Mouse (Mus musculus) intestine, embryonic 15.5 days (tissue): Measurements from ENCODE around the gene Fkbp4. TPM values are rescaled to one million over a fixed set of nuclear protein-coding genes. Genes with fewer than 3 reads are reported as not detected.
"Not testable (repeated sequence)": the region's sequence is repeated elsewhere in the genome, so short reads cannot be mapped to it uniquely, and the experiment has no call there.

ENCODE experiments used
- ATAC-seq: fragments of 200-750 bp; cut with Nextera tagmentation; 2 replicates; pipeline ENCODE4 v1.8.0; 2017; ENCODE audit warnings: moderate TSS enrichment, moderate library complexity
- H3K27ac ChIP-seq: fragments of 300-500 bp; sonication (generic); 2 replicates; pipeline ENCODE4 v1.5.1; 2015; ENCODE audit warnings: mild to moderate bottlenecking, inconsistent platforms
- H3K27me3 ChIP-seq: fragments of 300-500 bp; sonication (generic); replicated peaks from 2 replicates; pipeline ENCODE4 v1.6.1; 2015; ENCODE audit warnings: inconsistent platforms
- H3K36me3 ChIP-seq: fragments of 300-500 bp; sonication (generic); 2 replicates; pipeline ENCODE4 v1.6.1; 2015; ENCODE audit warnings: inconsistent platforms
- H3K4me1 ChIP-seq: fragments of 300-500 bp; sonication (generic); replicated peaks from 2 replicates; pipeline ENCODE4 v1.6.1; 2015; ENCODE audit warnings: inconsistent platforms
- H3K4me2 ChIP-seq: fragments of 300-500 bp; sonication (generic); replicated peaks from 2 replicates; pipeline ENCODE4 v1.6.1; 2015; ENCODE audit warnings: mild to moderate bottlenecking, inconsistent platforms
- H3K4me3 ChIP-seq: fragments of 300-500 bp; sonication (generic); replicated peaks from 2 replicates; pipeline ENCODE4 v1.5.1; 2015; ENCODE audit warnings: inconsistent platforms
- H3K9ac ChIP-seq: fragments of 300-500 bp; sonication (generic); 2 replicates; pipeline ENCODE4 v1.6.1; 2015; ENCODE audit warnings: inconsistent platforms
- H3K9me3 ChIP-seq: fragments of 300-500 bp; sonication (generic); 2 replicates; pipeline ENCODE4 v1.6.1; 2016; ENCODE audit warnings: inconsistent platforms
- WGBS: fragments of 180-500 bp; shearing (Covaris S2); methylation state at CpG from one replicate; pipeline ENCODE4 v1.1.7; 2015; 5-methylcytosine and 5-hydroxymethylcytosine counted together
- polyA plus RNA-seq: library from polyadenylated mRNA; unstranded; fragments of >200 nt; fragmentation: Nextera tagmentation; extraction: Ambion mirVana; gene quantifications from 2 replicates; pipeline ENCODE4 v1.2.1, GENCODE M21; 2015

Fkbp4 gene
- polyA plus RNA-seq, 1 experiment from 2014 or later, result 518 TPM

- Histone ChIP-seq H3K4me1 (no peaks in the 10 kb centered on the region), H3K4me3 (no peak overlapping the region), H3K9ac (no peak overlapping the region), H3K36me3 (peaks cover 40% of the 10 kb centered on the region), H3K27ac (no peak overlapping the region), H3K4me2 (no peak overlapping the region), H3K9me3 (no peaks in the 10 kb centered on the region), H3K27me3 (no peaks in the 10 kb centered on the region)
- no peak for ATAC-seq
- 94% methylated on average over 13 of the region's 13 CpGs for WGBS
Measured at GRCm38 (mm10) chr6:128410305-128410704, 28.2 kb downstream of the Fkbp4 start.

GRCm38 (mm10) chr6:128408544-128409125 lies 29.8 kb downstream of the Fkbp4 start:
- Histone ChIP-seq H3K9me3 (no peaks in the 10 kb centered on the region), H3K9ac (no peak overlapping the region), H3K4me3 (no peak overlapping the region), H3K27me3 (no peaks in the 10 kb centered on the region), H3K4me2 (no peak overlapping the region), H3K36me3 (peaks cover 40% of the 10 kb centered on the region), H3K4me1 (no peaks in the 10 kb centered on the region), H3K27ac (no peak overlapping the region)
- no peak for ATAC-seq
- 84% methylated on average over 7 of the region's 7 CpGs for WGBS

GRCm38 (mm10) chr6:128404708-128405107 lies 33.8 kb downstream of the Fkbp4 start:
- no peak overlapping the region for H3K27ac ChIP-seq
- no peaks in the 10 kb centered on the region for H3K9me3 ChIP-seq
- H3K4me2 ChIP-seq, result no peak overlapping the region
- no peak for ATAC-seq
- 58% methylated on average over 5 of the region's 5 CpGs for WGBS
- H3K4me1 ChIP-seq, result 0 out of 2 replicates have a peak, but pooled peaks cover 7% of the 10 kb centered on the region
- peaks cover 22% of the 10 kb centered on the region for H3K36me3 ChIP-seq
- no peak overlapping the region for H3K9ac ChIP-seq
- H3K4me3 ChIP-seq, result no peak overlapping the region
- no peaks in the 10 kb centered on the region for H3K27me3 ChIP-seq

- Histone ChIP-seq H3K4me3 (peak overlapping the region; percentile 26), H3K4me1 (0 out of 2 replicates have a peak, but pooled peaks cover 7% of the 10 kb centered on the region), H3K36me3 (no peaks in the 10 kb centered on the region), H3K9me3 (no peaks in the 10 kb centered on the region), H3K9ac (peak overlapping the region; percentile 34), H3K4me2 (peak overlapping the region; percentile 56), H3K27ac (peak overlapping the region; percentile 27; the same call in 1 of the 2 replicates), H3K27me3 (no peaks in the 10 kb centered on the region)
- 18% methylated on average over 19 of the region's 21 CpGs for WGBS
- peak; percentile 71 for ATAC-seq
Measured at GRCm38 (mm10) chr6:128399421-128400185, 38.9 kb downstream of the Fkbp4 start.

GRCm38 (mm10) chr6:128398996-128399395 lies 39.5 kb downstream of the Fkbp4 start, which contains the start of gene Nrip2:
TSS of gene Nrip2 (plus strand) at chr6:128399296.
- WGBS, result 71% methylated on average over 3 of the region's 3 CpGs
- ATAC-seq, result no peak

GRCm38 (mm10) chr6:128397574-128398261 lies 40.8 kb downstream of the Fkbp4 start:
- no peaks in the 10 kb centered on the region for H3K27me3 ChIP-seq
- no peaks in the 10 kb centered on the region for H3K36me3 ChIP-seq
- no peak overlapping the region for H3K4me3 ChIP-seq
- H3K9ac ChIP-seq, result no peak overlapping the region
- H3K9me3 ChIP-seq, result no peaks in the 10 kb centered on the region
- H3K27ac ChIP-seq, result no peak overlapping the region
- peak; percentile 76 for ATAC-seq
- H3K4me1 ChIP-seq, result 0 out of 2 replicates have a peak, but pooled peaks cover 7% of the 10 kb centered on the region
- H3K4me2 ChIP-seq, result no peak overlapping the region
- WGBS, result 63% methylated on average over 7 of the region's 7 CpGs

More at GRCm38 (mm10) chr6:128398996-128399395, 39.5 kb downstream of the Fkbp4 start, which contains the start of gene Nrip2:
- peak within 1 kb of the TSS; percentile 27; the same call in 1 of the 2 replicates for H3K27ac ChIP-seq
- no peaks in the 10 kb centered on the region for H3K9me3 ChIP-seq
- peak within 1 kb of the TSS; percentile 56 for H3K4me2 ChIP-seq
- H3K27me3 ChIP-seq, result no peaks in the 10 kb centered on the region
- 0 out of 2 replicates have a peak, but pooled peaks cover 7% of the 10 kb centered on the region for H3K4me1 ChIP-seq
- H3K36me3 ChIP-seq, result no peaks in the 10 kb centered on the region
- H3K4me3 ChIP-seq, result peak within 1 kb of the TSS; percentile 26
- H3K9ac ChIP-seq, result peak within 1 kb of the TSS; percentile 34

GRCm38 (mm10) chr6:128390683-128391082 lies 47.8 kb downstream of the Fkbp4 start:
- H3K4me2 ChIP-seq, result no peak overlapping the region
- no peaks in the 10 kb centered on the region for H3K36me3 ChIP-seq
- H3K4me1 ChIP-seq, result 0 out of 2 replicates have a peak, but pooled peaks cover 4% of the 10 kb centered on the region
- no peaks in the 10 kb centered on the region for H3K9me3 ChIP-seq
- H3K4me3 ChIP-seq, result no peak overlapping the region
- no peaks in the 10 kb centered on the region for H3K27me3 ChIP-seq
- WGBS, result 37% methylated on average over 1 of the region's 1 CpGs
- ATAC-seq, result no peak
- no peak overlapping the region for H3K9ac ChIP-seq
- H3K27ac ChIP-seq, result no peak overlapping the region

- no peak overlapping the region for H3K4me3 ChIP-seq
- no peaks in the 10 kb centered on the region for H3K36me3 ChIP-seq
- H3K9me3 ChIP-seq, result no peaks in the 10 kb centered on the region
- H3K9ac ChIP-seq, result no peak overlapping the region
- H3K27me3 ChIP-seq, result no peaks in the 10 kb centered on the region
- WGBS, result 55% methylated on average over 1 of the region's 1 CpGs
- H3K27ac ChIP-seq, result 0 out of 2 replicates have a peak overlapping the region, but pooled peaks have one; percentile 1
- H3K4me1 ChIP-seq, result 0 out of 2 replicates have a peak, but pooled peaks cover 4% of the 10 kb centered on the region
- ATAC-seq, result peak; percentile 86
- H3K4me2 ChIP-seq, result no peak overlapping the region
Measured at GRCm38 (mm10) chr6:128389185-128389584, 49.3 kb downstream of the Fkbp4 start.

GRCm38 (mm10) chr6:128385026-128385425 lies 53.5 kb downstream of the Fkbp4 start:
- no peaks in the 10 kb centered on the region for H3K36me3 ChIP-seq
- H3K9ac ChIP-seq, result no peak overlapping the region
- H3K27me3 ChIP-seq, result no peaks in the 10 kb centered on the region
- no peak overlapping the region for H3K27ac ChIP-seq
- WGBS, result 72% methylated on average over 1 of the region's 1 CpGs
- H3K9me3 ChIP-seq, result no peaks in the 10 kb centered on the region
- no peak for ATAC-seq
- no peak overlapping the region for H3K4me2 ChIP-seq
- no peak overlapping the region for H3K4me3 ChIP-seq
- H3K4me1 ChIP-seq, result 0 out of 2 replicates have a peak, but pooled peaks cover 4% of the 10 kb centered on the region

GRCm38 (mm10) chr6:128383752-128384151 lies 54.7 kb downstream of the Fkbp4 start:
- Histone ChIP-seq H3K36me3 (no peaks in the 10 kb centered on the region), H3K9ac (no peak overlapping the region), H3K9me3 (no peaks in the 10 kb centered on the region), H3K4me3 (no peak overlapping the region), H3K4me2 (no peak overlapping the region), H3K4me1 (0 out of 2 replicates have a peak, but pooled peaks cover 1% of the 10 kb centered on the region), H3K27me3 (no peaks in the 10 kb centered on the region), H3K27ac (no peak overlapping the region)
- 79% methylated on average over 7 of the region's 7 CpGs for WGBS
- ATAC-seq, result no peak

GRCm38 (mm10) chr6:128381254-128381653 lies 57.2 kb downstream of the Fkbp4 start:
- Histone ChIP-seq H3K4me2 (no peak overlapping the region), H3K4me3 (no peak overlapping the region), H3K36me3 (peaks cover 2% of the 10 kb centered on the region; the same call in 1 of the 2 replicates), H3K4me1 (no peaks in the 10 kb centered on the region), H3K9ac (no peak overlapping the region), H3K27me3 (no peaks in the 10 kb centered on the region), H3K9me3 (no peaks in the 10 kb centered on the region), H3K27ac (no peak overlapping the region)
- ATAC-seq, result no peak
- 58% methylated on average over 3 of the region's 3 CpGs for WGBS

- not testable (repeated sequence) for H3K4me2 ChIP-seq, H3K27ac ChIP-seq, H3K27me3 ChIP-seq, H3K9ac ChIP-seq, H3K4me1 ChIP-seq, H3K36me3 ChIP-seq, ATAC-seq, H3K9me3 ChIP-seq, H3K4me3 ChIP-seq
- 59% methylated on average over 1 of the region's 1 CpGs for WGBS
Measured at GRCm38 (mm10) chr6:128380594-128381167, 57.8 kb downstream of the Fkbp4 start.
